ENCODE assay signal across 17 mouse cellular contexts in genomic region chr17:81479807-81480206, GRCm38 (mm10). TPM values are rescaled to one million over a fixed set of nuclear protein-coding genes. Genes with fewer than 3 reads are reported as not detected.
DNase-seq lines count a peak whose midpoint lies in the region; ATAC-seq and TF ChIP-seq lines count a peak whose summit lies in the region.
"Had no signal": no experiment of that assay in that cellular context is flagged by ENCODE, and none has a peak within 500 bp of the region (broad histone marks: within the 10 kb centered on the region; RNA-seq: fewer than 3 reads in every experiment).

No protein-coding gene starts in this region.

- no peaks in the 10 kb centered on the region for H3K36me3 ChIP-seq in heart, embryonic 16.5 days (ENCODE audit: control insufficient read depth, insufficient read depth)
- peaks cover 0 to 9% of the 10 kb centered on the region in 2 experiments; a peak in 2 of 4 replicates for H3K36me3 ChIP-seq in MEL (ENCODE audit: control insufficient read depth in 1 of 2, insufficient read depth in 2 of 2, low read length in 2 of 2)
- H3K36me3 ChIP-seq in embryonic facial prominence, embryonic 14.5 days (ENCODE audit: control insufficient read depth, insufficient read depth, low read length) = no peaks in the 10 kb centered on the region
- no peaks in the 10 kb centered on the region for H3K36me3 ChIP-seq in hindbrain, postnatal 0 days (ENCODE audit: insufficient read depth, low read length)
- H3K36me3 ChIP-seq in intestine, embryonic 16.5 days (ENCODE audit: control insufficient read depth, insufficient read depth, low read length) = no peaks in the 10 kb centered on the region
- H3K36me3 ChIP-seq: embryonic facial prominence, embryonic 12.5 days; heart, embryonic 10.5 days; intestine, embryonic 15.5 days; stomach, embryonic 15.5 days had no signal

- ATAC-seq in heart, embryonic 16.5 days (replicated peaks; ENCODE audit: extremely low read depth, insufficient read depth, low FRiP score) = no peak
- no peak for ATAC-seq in embryonic facial prominence, embryonic 14.5 days (ENCODE audit: low read depth)
- ATAC-seq in hindbrain, postnatal 0 days = no peak
- no peak for ATAC-seq in intestine, embryonic 16.5 days

- H3K9me3 ChIP-seq in heart, embryonic 16.5 days (replicated peaks; ENCODE audit: control insufficient read depth, low read length) = no peaks in the 10 kb centered on the region
- H3K9me3 ChIP-seq in MEL (replicated peaks; ENCODE audit: insufficient read depth, low read length) = no peaks in the 10 kb centered on the region
- H3K9me3 ChIP-seq in embryonic facial prominence, embryonic 14.5 days (ENCODE audit: control insufficient read depth, low read length) = no peaks in the 10 kb centered on the region
- no peaks in the 10 kb centered on the region for H3K9me3 ChIP-seq in hindbrain, postnatal 0 days (ENCODE audit: low read length)
- H3K9me3 ChIP-seq in intestine, embryonic 16.5 days (ENCODE audit: control insufficient read depth, low read length) = no peaks in the 10 kb centered on the region
- H3K9me3 ChIP-seq: embryonic facial prominence, embryonic 12.5 days; heart, embryonic 10.5 days; intestine, embryonic 15.5 days; stomach, embryonic 15.5 days had no signal

- TF ChIP-seq RAD21 in MEL (IDR thresholded peaks at IDR 0.05; ENCODE audit: low read depth, low read length) = no peak

- 56% methylated on average over 4 of the region's 4 CpGs for WGBS in heart, embryonic 16.5 days
- WGBS in embryonic facial prominence, embryonic 14.5 days = 36% methylated on average over 4 of the region's 4 CpGs
- 43% methylated on average over 4 of the region's 4 CpGs for WGBS in hindbrain, postnatal 0 days
- WGBS in intestine, embryonic 16.5 days = 59% methylated on average over 4 of the region's 4 CpGs

- 0 out of 4 replicates have a peak, but pooled peaks of 1 of the 2 experiments have one; percentile 24 for TF ChIP-seq EP300 in MEL (IDR thresholded peaks at IDR 0.05; ENCODE audit: low read depth in 1 of 2, low read length in 2 of 2)

- no peak for TF ChIP-seq CTCF in MEL (IDR thresholded peaks at IDR 0.05 in 2 of 3, conservative IDR thresholded peaks at IDR 0.05 in 1 of 3; ENCODE audit: control insufficient read depth in 1 of 3, insufficient read depth in 1 of 3, low read depth in 2 of 3, low read length in 3 of 3, poor library complexity in 1 of 3, severe bottlenecking in 1 of 3)
- no peak for TF ChIP-seq CTCF in hindbrain, postnatal 0 days (IDR thresholded peaks at IDR 0.05; ENCODE audit: low read depth)

- no peak for DNase-seq in heart, adult 8-10 months (ENCODE audit: low spot score)
- DNase-seq in MEL (ENCODE audit: low read depth, low spot score) = no peak
- no peak for DNase-seq in embryonic facial prominence, embryonic 14.5 days (ENCODE audit: low spot score)
- peak; percentile 30 for DNase-seq in hindbrain, postnatal 0 days (ENCODE audit: low spot score)
- DNase-seq in left cerebral cortex, adult 8-10 months (ENCODE audit: low spot score in 2 of 2) = no peak
- no peak for DNase-seq in cerebellum, postnatal 36 days

- H3K27ac ChIP-seq in heart, embryonic 16.5 days (ENCODE audit: low read length) = no peak overlapping the region; the same call in 1 of the 2 replicates
- no peak overlapping the region for H3K27ac ChIP-seq in MEL (ENCODE audit: control insufficient read depth, low read depth, low read length)
- no peak overlapping the region for H3K27ac ChIP-seq in embryonic facial prominence, embryonic 14.5 days (replicated peaks; ENCODE audit: low read depth, low read length)
- H3K27ac ChIP-seq in hindbrain, postnatal 0 days = no peak overlapping the region
- no peak overlapping the region for H3K27ac ChIP-seq in intestine, embryonic 16.5 days (ENCODE audit: low read length)
- H3K27ac ChIP-seq: intestine, embryonic 15.5 days; stomach, embryonic 15.5 days had no signal

- no peaks in the 10 kb centered on the region for H3K79me2 ChIP-seq in MEL (ENCODE audit: control insufficient read depth, insufficient read depth, low read length, poor library complexity)

- H3K27me3 ChIP-seq in heart, embryonic 16.5 days (ENCODE audit: control insufficient read depth, insufficient read depth, low read length) = no peaks in the 10 kb centered on the region
- H3K27me3 ChIP-seq in MEL (ENCODE audit: control insufficient read depth in 1 of 2, insufficient read depth in 2 of 2, low read length in 2 of 2) = no peaks in the 10 kb centered on the region
- no peaks in the 10 kb centered on the region for H3K27me3 ChIP-seq in embryonic facial prominence, embryonic 14.5 days (replicated peaks; ENCODE audit: control insufficient read depth, insufficient read depth, low read length)
- no peaks in the 10 kb centered on the region for H3K27me3 ChIP-seq in hindbrain, postnatal 0 days (ENCODE audit: insufficient read depth, low read length)
- no peaks in the 10 kb centered on the region for H3K27me3 ChIP-seq in intestine, embryonic 16.5 days (replicated peaks; ENCODE audit: control insufficient read depth, insufficient read depth, low read length)
- H3K27me3 ChIP-seq: intestine, embryonic 15.5 days; stomach, embryonic 15.5 days had no signal

- TF ChIP-seq POLR2A in MEL (IDR thresholded peaks at IDR 0.05; ENCODE audit: control insufficient read depth in 1 of 2, insufficient read depth in 1 of 2, low read depth in 1 of 2, low read length in 2 of 2, poor library complexity in 1 of 2) = no peak

- H3K4me1 ChIP-seq in heart, embryonic 16.5 days (ENCODE audit: control insufficient read depth, insufficient read depth, low read length) = peaks cover 44% of the 10 kb centered on the region
- H3K4me1 ChIP-seq in MEL (ENCODE audit: control insufficient read depth in 1 of 2, insufficient read depth in 2 of 2, low read length in 2 of 2) = peaks cover 0 to 5% of the 10 kb centered on the region in 2 experiments; a peak in 1 of 4 replicates
- H3K4me1 ChIP-seq in embryonic facial prominence, embryonic 14.5 days (ENCODE audit: control insufficient read depth, insufficient read depth, low read length) = peaks cover 10% of the 10 kb centered on the region
- H3K4me1 ChIP-seq in hindbrain, postnatal 0 days (ENCODE audit: insufficient read depth, low read length) = peaks cover 16% of the 10 kb centered on the region
- no peaks in the 10 kb centered on the region for H3K4me1 ChIP-seq in intestine, embryonic 16.5 days (ENCODE audit: control insufficient read depth, insufficient read depth, low read length)
- H3K4me1 ChIP-seq: intestine, embryonic 15.5 days had no signal

- H3K4me3 ChIP-seq in heart, embryonic 16.5 days (ENCODE audit: low read length) = no peak overlapping the region
- H3K4me3 ChIP-seq in MEL (ENCODE audit: control insufficient read depth in 1 of 2, insufficient read depth in 1 of 2, low read depth in 2 of 2, low read length in 2 of 2) = peak overlapping the region; percentile 36 to 47
- no peak overlapping the region for H3K4me3 ChIP-seq in embryonic facial prominence, embryonic 14.5 days (ENCODE audit: low read depth, low read length)
- no peak overlapping the region for H3K4me3 ChIP-seq in hindbrain, postnatal 0 days (ENCODE audit: low read length)
- no peak overlapping the region for H3K4me3 ChIP-seq in intestine, embryonic 16.5 days (ENCODE audit: low read length)
- H3K4me3 ChIP-seq: embryonic facial prominence, embryonic 12.5 days; heart, embryonic 10.5 days; intestine, embryonic 15.5 days; stomach, embryonic 15.5 days had no signal

- no peak overlapping the region for H3K9ac ChIP-seq in heart, embryonic 16.5 days (ENCODE audit: low read length)
- peak overlapping the region; percentile 38 for H3K9ac ChIP-seq in MEL (ENCODE audit: control insufficient read depth, low read depth, low read length, poor library complexity, severe bottlenecking)
- H3K9ac ChIP-seq in embryonic facial prominence, embryonic 14.5 days (ENCODE audit: low read depth, low read length) = no peak overlapping the region
- H3K9ac ChIP-seq in hindbrain, postnatal 0 days (replicated peaks; ENCODE audit: low read length) = no peak overlapping the region
- H3K9ac ChIP-seq in intestine, embryonic 16.5 days (ENCODE audit: low read depth, low read length) = no peak overlapping the region
- H3K9ac ChIP-seq: embryonic facial prominence, embryonic 12.5 days; intestine, embryonic 15.5 days; stomach, embryonic 15.5 days had no signal

- H3K4me2 ChIP-seq in heart, embryonic 16.5 days (ENCODE audit: low read depth, low read length) = peak overlapping the region; percentile 46; the same call in 1 of the 2 replicates
- H3K4me2 ChIP-seq in embryonic facial prominence, embryonic 14.5 days (ENCODE audit: low read depth, low read length) = peak overlapping the region; percentile 35; the same call in 1 of the 2 replicates
- H3K4me2 ChIP-seq in hindbrain, postnatal 0 days (ENCODE audit: low read depth, low read length) = 0 out of 2 replicates have a peak overlapping the region, but pooled peaks have one; percentile 18
- H3K4me2 ChIP-seq in intestine, embryonic 16.5 days (ENCODE audit: low read depth, low read length) = no peak overlapping the region
- H3K4me2 ChIP-seq: embryonic facial prominence, embryonic 12.5 days; intestine, embryonic 15.5 days; stomach, embryonic 15.5 days had no signal

TF ChIP-seq in MEL, 35 proteins besides CTCF, POLR2A, EP300 and RAD21 (continues in another document):
- TF ChIP-seq ETS1 (IDR thresholded peaks at IDR 0.05; ENCODE audit: low read depth, low read length) = no peak
- TF ChIP-seq MYB (IDR thresholded peaks at IDR 0.05; ENCODE audit: low read depth, low read length) = no peak
- TF ChIP-seq MAX (IDR thresholded peaks at IDR 0.05; ENCODE audit: low read length) = no peak
- no peak for TF ChIP-seq MAFK (IDR thresholded peaks at IDR 0.05; ENCODE audit: borderline replicate concordance, low read depth, low read length)
- no peak for TF ChIP-seq NRF1 (IDR thresholded peaks at IDR 0.05; ENCODE audit: insufficient read depth, low read depth, low read length, poor library complexity, severe bottlenecking)
- TF ChIP-seq ELF1 (IDR thresholded peaks at IDR 0.05; ENCODE audit: low read depth, low read length) = no peak
- no peak for TF ChIP-seq USF2 (IDR thresholded peaks at IDR 0.05; ENCODE audit: borderline replicate concordance in 1 of 2, insufficient read depth in 1 of 2, low read depth in 1 of 2, low read length in 2 of 2)
- TF ChIP-seq BHLHE40 (IDR thresholded peaks at IDR 0.05; ENCODE audit: borderline replicate concordance, low read depth, low read length) = no peak
- TF ChIP-seq RCOR1 (IDR thresholded peaks at IDR 0.05; ENCODE audit: low read depth, low read length) = no peak; the same call in 1 of the 2 replicates

RNA-seq across cellular contexts. Expression of gene Gm11096, which starts 38.2 kb away (rescaled TPM):
- not detected in 2 replicates for polyA plus RNA-seq in heart, embryonic 16.5 days (2015; fragmentation: Nextera tagmentation; extraction: Ambion mirVana)
- not detected for total RNA-seq in heart, adult 8-10 months (2022)
- not detected in 2 replicates for total RNA-seq in MEL (2012; rRNA removed)
- polyA plus RNA-seq in MEL (2012; ENCODE audit: insufficient read depth in 1 of 2, insufficient read length in 2 of 2, low read depth in 1 of 2, low replicate concordance in 2 of 2, missing spikeins in 1 of 2) = not detected
- polyA plus RNA-seq in embryonic facial prominence, embryonic 14.5 days (2014; fragmentation: Nextera tagmentation; extraction: Ambion mirVana) = not detected in 2 replicates
- not detected in 2 replicates for total RNA-seq in hindbrain, postnatal 0 days (2014; rRNA removed)
- polyA plus RNA-seq in hindbrain, postnatal 0 days (2015; fragmentation: Nextera tagmentation; extraction: Ambion mirVana) = not detected in 2 replicates
- total RNA-seq in left cerebral cortex, adult 8-10 months (2022) = not detected
- not detected in 2 replicates for polyA plus RNA-seq in intestine, embryonic 16.5 days (2015; fragmentation: Nextera tagmentation; extraction: Ambion mirVana)
- total RNA-seq: left cerebral cortex, postnatal 10 days; liver, adult 2 months had no signal
- polyA plus RNA-seq: cerebellum, adult 2 months; embryonic facial prominence, embryonic 12.5 days; heart, embryonic 10.5 days; intestine, embryonic 15.5 days; large intestine, adult 2 months; liver, adult 2 months; lung, postnatal 0 days; stomach, embryonic 15.5 days had no signal

Comparison
In these comparisons a context has a peak if more than half of its experiments do, and no peak if none do; other contexts are left out.
1. H3K4me3 ChIP-seq: peak in MEL (2 of 2); none in heart, embryonic 16.5 days (single experiment), embryonic facial prominence, embryonic 14.5 days (single experiment), hindbrain, postnatal 0 days (single experiment) and intestine, embryonic 16.5 days (single experiment).